Mouse (Mus musculus): ENCODE measurements around the gene Ccr8.
A peak's percentile ranks its signal among the peaks of the same experiment; 100 is the strongest.

The Ccr8 gene

GRCm38 (mm10) chr9:120132980-120133754, 41.3 kb downstream of the Ccr8 start:
- DNase-seq (ENCODE audit: low read depth, low spot score), result peak; percentile 48

- peak; percentile 42 for DNase-seq (ENCODE audit: low read depth, low spot score)
Observed at GRCm38 (mm10) chr9:120133755-120134475, 42.0 kb downstream of the Ccr8 start.

GRCm38 (mm10) chr9:120134529-120135160, 42.7 kb downstream of the Ccr8 start:
- DNase-seq (ENCODE audit: low read depth, low spot score), result no peak

- no peak for DNase-seq (ENCODE audit: low read depth, low spot score)
Observed at GRCm38 (mm10) chr9:120135454-120135853, 43.5 kb downstream of the Ccr8 start.

GRCm38 (mm10) chr9:120140652-120141051, 48.7 kb downstream of the Ccr8 start:
- peak; percentile 67 for DNase-seq (ENCODE audit: low read depth, low spot score)

GRCm38 (mm10) chr9:120144474-120144873, 52.6 kb downstream of the Ccr8 start:
- DNase-seq (ENCODE audit: low read depth, low spot score), result no peak
